Mouse (Mus musculus): ENCODE data around the gene Papln.

DNA sequence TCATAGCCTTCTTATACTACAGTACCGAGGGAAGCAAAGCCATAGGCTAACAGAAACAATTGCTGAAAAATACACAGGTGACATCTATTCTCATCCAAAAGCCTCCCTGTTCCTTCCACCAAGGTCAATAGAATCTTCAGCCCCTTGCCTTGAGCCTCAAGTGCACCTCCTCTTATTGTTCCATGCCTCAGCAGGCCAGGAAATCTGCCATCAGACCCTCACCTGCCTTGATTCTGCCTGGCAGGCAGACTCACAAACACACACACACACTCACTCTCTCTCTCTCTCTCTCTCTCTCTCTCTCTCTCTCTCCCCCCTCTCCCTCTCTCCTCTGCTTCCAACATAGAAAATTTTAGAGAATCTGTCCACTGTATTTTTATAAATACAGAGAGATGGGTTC is 44.0 kb upstream of the Papln start:
- no peak for TF ChIP-seq POLR2A (IDR thresholded peaks at IDR 0.05; ENCODE audit: insufficient read depth, low read depth, low read length)
- no peak for TF ChIP-seq CTCF (IDR thresholded peaks at IDR 0.05; ENCODE audit: insufficient read depth, low read depth, low read length)
